Mouse (Mus musculus) MEL (cell line): ENCODE results near the gene Snapc5. TPM values are rescaled to one million over a fixed set of nuclear protein-coding genes. Genes with fewer than 3 reads are reported as not detected.

Source experiments
- polyA plus RNA-seq, 2 experiments: library from polyadenylated mRNA; stranded (reverse) in 1 of 2; unstranded in 1 of 2; fragments of >175 nt in 1 of 2; fragments of >200 nt in 1 of 2; gene quantifications; 2 replicates each; pipeline versions ENCODE4 v1.2.1 to v1.2.4; 2012; ENCODE audit warnings: low replicate concordance in 2 of 2, low read depth in 1 of 2; ENCODE audit not compliant: insufficient read length in 2 of 2, insufficient read depth in 1 of 2, missing spikeins in 1 of 2
- total RNA-seq: library from RNA; depleted of rRNA; stranded (reverse); fragments of 300-350 nt; gene quantifications from 2 replicates; pipeline ENCODE4 v1.2.3, GENCODE M21; 2012; rRNA removed

Gene Snapc5
- total and polyA plus RNA-seq, 3 experiments = 8.6 to 10.6 TPM; not detected in 1

Other genes with a start within 250 kb of the Snapc5 start
- 2.1 and 2.2 TPM in 2 replicates for gene Smad6, start 157.2 kb upstream of the Snapc5 start, total RNA-seq
- 1 to 10 TPM in 1 of 2 experiments, not detected in 1; 3.9 TPM for gene Smad6, start 157.2 kb upstream of the Snapc5 start, polyA plus RNA-seq
- 0.46 and 0.54 TPM in 2 replicates for gene Lctl, start 62.1 kb upstream of the Snapc5 start, total RNA-seq
- gene Lctl, start 62.1 kb upstream of the Snapc5 start, polyA plus RNA-seq = not detected
- gene Zwilch, start 6.2 kb upstream of the Snapc5 start, total RNA-seq = 60.6 and 67.5 TPM in 2 replicates
- 10 to 100 TPM in 1 of 2 experiments, not detected in 1; 89.2 TPM for gene Zwilch, start 6.2 kb upstream of the Snapc5 start, polyA plus RNA-seq
- 1,761 and 1,775 TPM in 2 replicates for gene Rpl4, start 5.9 kb upstream of the Snapc5 start, total RNA-seq
- 1,000 to 10,000 TPM in 1 of 2 experiments, 100 to 1,000 TPM in 1; 124 to 3,157 TPM for gene Rpl4, start 5.9 kb upstream of the Snapc5 start, polyA plus RNA-seq
- 0.27 and 0.42 TPM in 2 replicates for gene Uchl4, start 55.9 kb downstream of the Snapc5 start, total RNA-seq
- gene Uchl4, start 55.9 kb downstream of the Snapc5 start, polyA plus RNA-seq = 1 to 10 TPM in 1 of 2 experiments, not detected in 1; 7.4 TPM
- gene Map2k1, start 74.4 kb downstream of the Snapc5 start, total RNA-seq = 29.2 and 40.4 TPM in 2 replicates
- 10 to 100 TPM in 1 of 2 experiments, not detected in 1; 48.0 TPM for gene Map2k1, start 74.4 kb downstream of the Snapc5 start, polyA plus RNA-seq
- 176 and 189 TPM in 2 replicates for gene Tipin, start 102.3 kb downstream of the Snapc5 start, total RNA-seq
- 100 to 1,000 TPM in 1 of 2 experiments, not detected in 1; 128 TPM for gene Tipin, start 102.3 kb downstream of the Snapc5 start, polyA plus RNA-seq
- gene Dis3l, start 162.0 kb downstream of the Snapc5 start, total RNA-seq = 13.1 and 13.4 TPM in 2 replicates
- gene Dis3l, start 162.0 kb downstream of the Snapc5 start, polyA plus RNA-seq = 10 to 100 TPM in 1 of 2 experiments, not detected in 1; 14.0 TPM
- 0.03 and 0.08 TPM in 2 replicates for gene Megf11, start 206.4 kb downstream of the Snapc5 start, total RNA-seq
- gene Megf11, start 206.4 kb downstream of the Snapc5 start, polyA plus RNA-seq = under 1 TPM in 1 of 2 experiments, not detected in 1; 0.93 TPM